Mouse (Mus musculus): Measurements from ENCODE around the gene Uqcr11. TPM values are rescaled to one million over a fixed set of nuclear protein-coding genes. Genes with fewer than 3 reads are reported as not detected.

Uqcr11 gene
- polyA plus RNA-seq, 1 experiment, result 1,699 TPM

- TF ChIP-seq POLR2A (IDR thresholded peaks at IDR 0.05; ENCODE audit: control insufficient read depth, extremely low read depth, insufficient read depth, low read length, poor library complexity) (no peak), CTCF (IDR thresholded peaks at IDR 0.05; ENCODE audit: borderline replicate concordance, control insufficient read depth, extremely low read depth, insufficient read depth, low read length, poor library complexity) (no peak)
- 64% methylated on average over 6 of the region's 6 CpGs for WGBS
These were observed 40.9 kb downstream of the Uqcr11 start for GRCm38 (mm10) chr10:80365736-80366135.

GRCm38 (mm10) chr10:80363734-80364133 is 42.9 kb downstream of the Uqcr11 start:
- no peak for TF ChIP-seq POLR2A (IDR thresholded peaks at IDR 0.05; ENCODE audit: control insufficient read depth, extremely low read depth, insufficient read depth, low read length, poor library complexity)
- no peak for TF ChIP-seq CTCF (IDR thresholded peaks at IDR 0.05; ENCODE audit: borderline replicate concordance, control insufficient read depth, extremely low read depth, insufficient read depth, low read length, poor library complexity)
- peaks cover 3% of the 10 kb centered on the region; the same call in 1 of the 2 replicates for H3K27me3 ChIP-seq (ENCODE audit: control insufficient read depth, insufficient read depth, low read length)
- H3K4me3 ChIP-seq (ENCODE audit: control insufficient read depth, insufficient read depth, low read length), result no peak overlapping the region
- H3K27ac ChIP-seq (ENCODE audit: control insufficient read depth, insufficient read depth, low read length), result no peak overlapping the region
- WGBS, result 67% methylated on average over 6 of the region's 6 CpGs
- H3K36me3 ChIP-seq (ENCODE audit: control insufficient read depth, insufficient read depth, low read length), result no peaks in the 10 kb centered on the region
- no peak for DNase-seq
- no peaks in the 10 kb centered on the region for H3K4me1 ChIP-seq (replicated peaks; ENCODE audit: control insufficient read depth, insufficient read depth, low read length)

More at GRCm38 (mm10) chr10:80365736-80366135, 40.9 kb downstream of the Uqcr11 start:
- Histone ChIP-seq H3K4me3 (ENCODE audit: control insufficient read depth, insufficient read depth, low read length) (no peak overlapping the region), H3K27me3 (ENCODE audit: control insufficient read depth, insufficient read depth, low read length) (peaks cover 3% of the 10 kb centered on the region; the same call in 1 of the 2 replicates), H3K36me3 (ENCODE audit: control insufficient read depth, insufficient read depth, low read length) (no peaks in the 10 kb centered on the region), H3K4me1 (replicated peaks; ENCODE audit: control insufficient read depth, insufficient read depth, low read length) (no peaks in the 10 kb centered on the region), H3K27ac (ENCODE audit: control insufficient read depth, insufficient read depth, low read length) (no peak overlapping the region)
- no peak for DNase-seq

GRCm38 (mm10) chr10:80357994-80358639 is 48.5 kb downstream of the Uqcr11 start:
- H3K27me3 ChIP-seq (ENCODE audit: control insufficient read depth, insufficient read depth, low read length), result peaks cover 18% of the 10 kb centered on the region
- no peaks in the 10 kb centered on the region for H3K4me1 ChIP-seq (replicated peaks; ENCODE audit: control insufficient read depth, insufficient read depth, low read length)
- WGBS, result 8% methylated on average over 31 of the region's 31 CpGs
- H3K4me3 ChIP-seq (ENCODE audit: control insufficient read depth, insufficient read depth, low read length), result no peak overlapping the region
- H3K27ac ChIP-seq (ENCODE audit: control insufficient read depth, insufficient read depth, low read length), result no peak overlapping the region
- H3K36me3 ChIP-seq (ENCODE audit: control insufficient read depth, insufficient read depth, low read length), result no peaks in the 10 kb centered on the region
- no peak for DNase-seq
- TF ChIP-seq POLR2A (IDR thresholded peaks at IDR 0.05; ENCODE audit: control insufficient read depth, extremely low read depth, insufficient read depth, low read length, poor library complexity) (no peak), CTCF (IDR thresholded peaks at IDR 0.05; ENCODE audit: borderline replicate concordance, control insufficient read depth, extremely low read depth, insufficient read depth, low read length, poor library complexity) (no peak)

DNA sequence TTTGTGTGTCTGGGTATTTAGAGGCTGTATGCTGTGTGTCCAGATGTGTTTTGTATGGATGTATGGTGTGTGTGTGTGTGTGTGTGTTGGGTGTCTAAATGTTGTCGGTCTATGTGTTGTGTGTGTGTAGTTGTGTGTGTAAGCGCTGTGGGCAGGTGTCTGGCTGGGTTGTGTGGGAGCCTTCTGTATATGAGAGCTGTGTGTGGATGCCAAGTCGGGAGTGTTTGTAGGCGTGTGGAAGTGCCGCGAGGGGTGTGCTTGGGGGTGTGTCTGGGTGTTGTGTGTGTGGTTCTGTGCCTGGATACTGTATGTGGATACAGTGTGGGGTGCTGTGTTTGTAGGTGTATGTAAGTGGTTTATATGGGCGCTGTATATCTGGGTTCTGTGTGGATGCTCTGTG is 49.3 kb downstream of the Uqcr11 start:
- Histone ChIP-seq H3K27ac (ENCODE audit: control insufficient read depth, insufficient read depth, low read length) (no peak overlapping the region), H3K4me3 (ENCODE audit: control insufficient read depth, insufficient read depth, low read length) (no peak overlapping the region), H3K27me3 (ENCODE audit: control insufficient read depth, insufficient read depth, low read length) (peaks cover 18% of the 10 kb centered on the region), H3K36me3 (ENCODE audit: control insufficient read depth, insufficient read depth, low read length) (no peaks in the 10 kb centered on the region), H3K4me1 (replicated peaks; ENCODE audit: control insufficient read depth, insufficient read depth, low read length) (no peaks in the 10 kb centered on the region)
- no peak for DNase-seq
- 35% methylated on average over 7 of the region's 7 CpGs for whole genome bisulfite sequencing
- TF ChIP-seq CTCF (IDR thresholded peaks at IDR 0.05; ENCODE audit: borderline replicate concordance, control insufficient read depth, extremely low read depth, insufficient read depth, low read length, poor library complexity) (no peak), POLR2A (IDR thresholded peaks at IDR 0.05; ENCODE audit: control insufficient read depth, extremely low read depth, insufficient read depth, low read length, poor library complexity) (no peak)

GRCm38 (mm10) chr10:80356737-80357136 is 49.9 kb downstream of the Uqcr11 start:
- DNase-seq, result no peak
- TF ChIP-seq CTCF (IDR thresholded peaks at IDR 0.05; ENCODE audit: borderline replicate concordance, control insufficient read depth, extremely low read depth, insufficient read depth, low read length, poor library complexity) (no peak), POLR2A (IDR thresholded peaks at IDR 0.05; ENCODE audit: control insufficient read depth, extremely low read depth, insufficient read depth, low read length, poor library complexity) (no peak)
- Histone ChIP-seq H3K27me3 (ENCODE audit: control insufficient read depth, insufficient read depth, low read length) (peaks cover 18% of the 10 kb centered on the region), H3K4me3 (ENCODE audit: control insufficient read depth, insufficient read depth, low read length) (no peak overlapping the region), H3K27ac (ENCODE audit: control insufficient read depth, insufficient read depth, low read length) (no peak overlapping the region), H3K4me1 (replicated peaks; ENCODE audit: control insufficient read depth, insufficient read depth, low read length) (no peaks in the 10 kb centered on the region), H3K36me3 (ENCODE audit: control insufficient read depth, insufficient read depth, low read length) (no peaks in the 10 kb centered on the region)
- 7% methylated on average over 34 of the region's 34 CpGs for whole genome bisulfite sequencing

DNA sequence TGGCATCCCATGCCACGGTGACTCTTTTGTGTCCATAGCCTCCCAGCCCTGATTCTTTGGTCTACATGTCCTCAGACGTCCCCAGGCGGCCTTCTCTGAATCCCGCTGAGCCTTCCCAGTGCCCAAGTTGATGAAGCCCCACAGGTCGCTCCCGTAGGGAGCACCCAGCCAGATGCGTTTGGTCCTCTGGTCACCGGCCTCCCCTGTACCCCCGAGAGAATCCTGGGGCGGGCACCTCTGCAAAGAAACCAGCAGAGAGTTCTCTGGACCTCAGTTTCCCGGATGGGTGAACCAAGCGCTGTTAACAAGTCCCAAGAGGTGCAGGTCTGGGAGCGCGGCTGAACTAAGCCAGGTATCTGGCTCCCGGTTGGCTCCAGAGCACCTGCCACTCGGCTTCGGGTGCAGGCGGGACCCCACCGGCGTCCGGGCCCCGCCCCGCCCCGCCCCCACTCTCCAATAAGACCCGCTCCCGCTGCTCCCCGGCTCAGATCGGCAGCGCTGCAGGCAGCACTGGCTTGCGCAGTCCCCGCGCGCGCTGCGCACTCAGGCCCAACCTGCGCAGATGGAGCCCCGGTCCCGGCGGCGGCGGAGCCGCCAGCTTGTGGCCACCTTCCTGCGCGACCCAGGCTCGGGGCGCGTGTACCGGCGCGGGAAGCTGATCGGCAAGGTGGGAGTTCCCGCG is 50.5 kb downstream of the Uqcr11 start, which contains the start of gene Plk5:
Gene Plk5, plus strand, starts transcription at position 459 of the 682 bp plus-strand sequence.
- no peak for TF ChIP-seq CTCF (IDR thresholded peaks at IDR 0.05; ENCODE audit: borderline replicate concordance, control insufficient read depth, extremely low read depth, insufficient read depth, low read length, poor library complexity)
- TF ChIP-seq POLR2A (IDR thresholded peaks at IDR 0.05; ENCODE audit: control insufficient read depth, extremely low read depth, insufficient read depth, low read length, poor library complexity), result no peak
- H3K36me3 ChIP-seq (ENCODE audit: control insufficient read depth, insufficient read depth, low read length), result no peaks in the 10 kb centered on the region
- no peaks in the 10 kb centered on the region for H3K4me1 ChIP-seq (replicated peaks; ENCODE audit: control insufficient read depth, insufficient read depth, low read length)
- no peak within 1 kb of the TSS for H3K27ac ChIP-seq (ENCODE audit: control insufficient read depth, insufficient read depth, low read length)
- 5% methylated on average over 53 of the region's 53 CpGs for WGBS
- H3K4me3 ChIP-seq (ENCODE audit: control insufficient read depth, insufficient read depth, low read length), result no peak within 1 kb of the TSS
- H3K27me3 ChIP-seq (ENCODE audit: control insufficient read depth, insufficient read depth, low read length), result peaks cover 18% of the 10 kb centered on the region
- no peak for DNase-seq
